In genomic region chr6:85936508-85937465, GRCm38 (mm10) we compare ENCODE assay signal across 8 mouse cellular contexts. TPM values are rescaled to one million over a fixed set of nuclear protein-coding genes. Genes with fewer than 3 reads are reported as not detected.
DNase-seq lines count a peak whose midpoint lies in the region; ATAC-seq and TF ChIP-seq lines count a peak whose summit lies in the region.
"Not testable (repeated sequence)": the region's sequence is repeated elsewhere in the genome, so short reads cannot be mapped to it uniquely, and the experiment has no call there.

No protein-coding gene starts in this region.

- intact Hi-C loops in heart, postnatal 25 days (cut with DNase I), result loop anchor here (10.0 kb wide), 1 partner anchor 428 kb away; the partner anchor contains the start of gene Fam136a

- DNase-seq in G1E (ENCODE audit: low spot score), result peak; percentile 81
- DNase-seq in cerebellum, adult 11-12 months, result peak; percentile 84
- peak; percentile 84 for DNase-seq in heart, postnatal 25 days (ENCODE audit: low spot score)
- DNase-seq in layer of hippocampus, adult 18-20 months (ENCODE audit: low spot score in 2 of 2), result peak; percentile 73 to 75
- DNase-seq in lung, adult 18-20 months, result peak; percentile 90 to 93
- peak; percentile 86 for DNase-seq in testis, postnatal 10 days (ENCODE audit: low spot score)

- peak overlapping the region; percentile 73 for H3K4me3 ChIP-seq in G1E (ENCODE audit: low read depth, low read length)
- peak overlapping the region; percentile 52 for H3K4me3 ChIP-seq in forebrain, embryonic 15.5 days
- H3K4me3 ChIP-seq in neural tube, embryonic 14.5 days (ENCODE audit: low read depth, low read length), result peak overlapping the region; percentile 41

- peaks cover 39% of the 10 kb centered on the region for H3K36me3 ChIP-seq in G1E (replicated peaks)
- not testable (repeated sequence) for H3K36me3 ChIP-seq in forebrain, embryonic 15.5 days; neural tube, embryonic 14.5 days (ENCODE audit: control insufficient read depth, insufficient read depth, low read length)

- ATAC-seq in G1E (ENCODE audit: extremely low read depth, insufficient number of reproducible peaks, low FRiP score, poor library complexity, severe bottlenecking), result peak; percentile 83
- peak; percentile 95 for ATAC-seq in forebrain, embryonic 15.5 days (replicated peaks)
- peak; percentile 95 for ATAC-seq in neural tube, embryonic 14.5 days (ENCODE audit: low read depth)

- H3K4me1 ChIP-seq in G1E (ENCODE audit: insufficient read depth, low read depth, low read length), result peaks cover 23% of the 10 kb centered on the region
- peaks cover 12% of the 10 kb centered on the region; the same call in 1 of the 2 replicates for H3K4me1 ChIP-seq in forebrain, embryonic 15.5 days
- H3K4me1 ChIP-seq in neural tube, embryonic 14.5 days (ENCODE audit: control insufficient read depth, insufficient read depth, low read length), result not testable (repeated sequence)

- peak overlapping the region; percentile 65 for H3K4me2 ChIP-seq in forebrain, embryonic 15.5 days (replicated peaks)
- H3K4me2 ChIP-seq in neural tube, embryonic 14.5 days (ENCODE audit: low read depth, low read length), result peak overlapping the region; percentile 52

- peak overlapping the region; percentile 50; the same call in 1 of the 2 replicates for H3K27ac ChIP-seq in forebrain, embryonic 15.5 days (replicated peaks)
- not testable (repeated sequence) for H3K27ac ChIP-seq in neural tube, embryonic 14.5 days (ENCODE audit: low read depth, low read length)

- peak overlapping the region; percentile 57 for H3K9ac ChIP-seq in forebrain, embryonic 15.5 days (replicated peaks)
- H3K9ac ChIP-seq in neural tube, embryonic 14.5 days (replicated peaks; ENCODE audit: low read depth, low read length), result peak overlapping the region; percentile 51

- not testable (repeated sequence) for H3K9me3 ChIP-seq in G1E (replicated peaks); forebrain, embryonic 15.5 days; neural tube, embryonic 14.5 days (ENCODE audit: control insufficient read depth, low read length)

- 2% methylated on average over 50 of the region's 50 CpGs for WGBS in forebrain, embryonic 15.5 days
- 2% methylated on average over 42 of the region's 50 CpGs for WGBS in neural tube, embryonic 14.5 days

- peak; percentile 25 for TF ChIP-seq CTCF in G1E (IDR thresholded peaks at IDR 0.05; ENCODE audit: low read depth, low read length)

- H3K27me3 ChIP-seq in G1E (ENCODE audit: insufficient read depth, low read length); forebrain, embryonic 15.5 days; neural tube, embryonic 14.5 days (ENCODE audit: control insufficient read depth, insufficient read depth, low read length): not testable (repeated sequence)

RNA-seq across cellular contexts. Expression of gene Nat8f1, which starts 21.3 kb away (rescaled TPM):
- total RNA-seq in G1E (2014; fragmentation: Nextera tagmentation), result 11.2 TPM in 2 replicates
- total RNA-seq in G1E (2017), result 4.8 and 6.4 TPM in 2 replicates
- polyA plus RNA-seq in G1E (2012), result 1.3 and 1.9 TPM in 2 replicates
- 11.9 and 13.6 TPM in 2 replicates for polyA plus RNA-seq in forebrain, embryonic 15.5 days (2015; fragmentation: Nextera tagmentation; extraction: Ambion mirVana)
- 1 to 10 TPM; 2.0 to 3.9 TPM for total RNA-seq in heart, postnatal 25 days (2021)
- total RNA-seq in layer of hippocampus, adult 18-20 months (2021), result 10 to 100 TPM; 24.8 to 28.5 TPM
- polyA plus RNA-seq in neural tube, embryonic 14.5 days (2014; fragmentation: Nextera tagmentation; extraction: Ambion mirVana), result 14.1 and 18.1 TPM in 2 replicates

RNA-seq across cellular contexts. Expression of gene Dusp11, which starts 24.7 kb away (rescaled TPM):
- 222 and 254 TPM in 2 replicates for total RNA-seq in G1E (2014; fragmentation: Nextera tagmentation)
- 67.6 and 82.0 TPM in 2 replicates for total RNA-seq in G1E (2017)
- 44.4 and 59.6 TPM in 2 replicates for polyA plus RNA-seq in G1E (2012)
- 42.7 and 47.9 TPM in 2 replicates for polyA plus RNA-seq in forebrain, embryonic 15.5 days (2015; fragmentation: Nextera tagmentation; extraction: Ambion mirVana)
- 10 to 100 TPM; 43.6 to 51.7 TPM for total RNA-seq in heart, postnatal 25 days (2021)
- total RNA-seq in layer of hippocampus, adult 18-20 months (2021), result 10 to 100 TPM; 71.2 to 76.1 TPM
- polyA plus RNA-seq in neural tube, embryonic 14.5 days (2014; fragmentation: Nextera tagmentation; extraction: Ambion mirVana), result 69.4 and 82.6 TPM in 2 replicates

RNA-seq across cellular contexts. Expression of gene Tprkb, which starts 25.1 kb away (rescaled TPM):
- total RNA-seq in G1E (2014; fragmentation: Nextera tagmentation) (68.6 and 70.6 TPM in 2 replicates), G1E (2017) (74.9 and 80.9 TPM in 2 replicates)
- polyA plus RNA-seq in G1E (2012), result 6.3 TPM in 2 replicates
- polyA plus RNA-seq in forebrain, embryonic 15.5 days (2015; fragmentation: Nextera tagmentation; extraction: Ambion mirVana), result 48.6 and 49.1 TPM in 2 replicates
- 10 to 100 TPM; 11.8 to 13.1 TPM for total RNA-seq in heart, postnatal 25 days (2021)
- total RNA-seq in layer of hippocampus, adult 18-20 months (2021), result 10 to 100 TPM; 81.6 to 98.0 TPM
- 51.6 and 54.7 TPM in 2 replicates for polyA plus RNA-seq in neural tube, embryonic 14.5 days (2014; fragmentation: Nextera tagmentation; extraction: Ambion mirVana)

RNA-seq across cellular contexts. Expression of gene Nat8f4, which starts 32.1 kb away (rescaled TPM):
- total RNA-seq in G1E (2014; fragmentation: Nextera tagmentation) (1.4 and 1.7 TPM in 2 replicates), G1E (2017) (3.1 and 3.6 TPM in 2 replicates)
- 0.11 and 0.14 TPM in 2 replicates for polyA plus RNA-seq in G1E (2012)
- 6.0 and 6.8 TPM in 2 replicates for polyA plus RNA-seq in forebrain, embryonic 15.5 days (2015; fragmentation: Nextera tagmentation; extraction: Ambion mirVana)
- total RNA-seq in heart, postnatal 25 days (2021), result under 1 TPM; 0.73 to 0.91 TPM
- total RNA-seq in layer of hippocampus, adult 18-20 months (2021), result 1 to 10 TPM; 7.6 to 8.5 TPM
- 4.6 and 5.6 TPM in 2 replicates for polyA plus RNA-seq in neural tube, embryonic 14.5 days (2014; fragmentation: Nextera tagmentation; extraction: Ambion mirVana)

Comparison
In these comparisons a context has a peak if more than half of its experiments do, and no peak if none do; other contexts are left out.
1. RNA of gene Tprkb, which starts 25.1 kb away (total RNA-seq): 81.6 to 98.0 TPM in layer of hippocampus, adult 18-20 months and 68.6 to 80.9 TPM in G1E; 11.8 to 13.1 TPM in heart, postnatal 25 days; every median in the first group is over 4 times any median in the second.
2. Peak in every context shown above with its lines, with median percentiles within 50 percentile points of each other: ATAC-seq, DNase-seq and H3K4me3 ChIP-seq.